Mouse (Mus musculus): ENCODE measurements at regions not wholly inside any gene's neighbourhood (a gene's known extent, or its start where the extent isn't known, plus 50 kb on each side); places are given as distances from the start of the nearest gene placed in this dataset.

DNA sequence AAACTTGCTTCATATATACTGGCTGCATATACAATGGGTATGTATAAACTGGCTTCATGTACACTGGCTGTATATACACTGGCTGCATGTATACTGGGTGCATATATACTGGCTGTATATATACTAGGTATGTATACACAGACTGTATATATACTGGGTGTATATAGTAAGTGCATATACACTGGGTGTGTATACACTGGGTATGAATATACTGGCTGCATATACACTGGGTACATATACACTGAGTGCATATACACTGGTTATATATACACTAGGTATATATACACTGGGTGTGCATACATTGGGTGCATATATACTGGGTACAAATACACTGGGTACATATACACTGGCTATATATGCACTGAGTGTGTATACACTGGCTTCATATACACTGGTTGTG lies 196.9 kb upstream of the Fam241a start:
- TF ChIP-seq POLR2A (IDR thresholded peaks at IDR 0.05; ENCODE audit: low read depth, low read length) (no peak), CTCF (IDR thresholded peaks at IDR 0.05; ENCODE audit: extremely low read depth, insufficient read length, insufficient replicate concordance, low read depth, low read length) (no peak)

Measured in small intestine, adult 2 months (tissue).